Mouse (Mus musculus) v-Abl transformed pro-B cells (cell line): ENCODE results near the gene Adra2c.

ENCODE experiments used
- in situ Hi-C, 2 experiments: fragments of 400-800 bp; cut with MboI; formaldehyde crosslinking; loops; one replicate each; pipeline ENCODE4 v1.15.1; 2025; ENCODE audit not compliant: unreplicated experiment in 2 of 2

The Adra2c gene

GRCm38 (mm10) chr5:35305332-35305731, 27.2 kb downstream of the Adra2c start:
- in situ Hi-C loops, result loop anchor here in 1 of 2 experiments (25.0 kb wide), 3 partner anchors 768 to 1782 kb away; partner anchors contain the start of genes Gm1043, Mxd4 and Sh3bp2

GRCm38 (mm10) chr5:35306692-35307091, 28.6 kb downstream of the Adra2c start:
- in situ Hi-C loops, result loop anchor here in 1 of 2 experiments (25.0 kb wide), 3 partner anchors 769 to 1781 kb away; partner anchors contain the start of genes Gm1043, Mxd4 and Sh3bp2

DNA sequence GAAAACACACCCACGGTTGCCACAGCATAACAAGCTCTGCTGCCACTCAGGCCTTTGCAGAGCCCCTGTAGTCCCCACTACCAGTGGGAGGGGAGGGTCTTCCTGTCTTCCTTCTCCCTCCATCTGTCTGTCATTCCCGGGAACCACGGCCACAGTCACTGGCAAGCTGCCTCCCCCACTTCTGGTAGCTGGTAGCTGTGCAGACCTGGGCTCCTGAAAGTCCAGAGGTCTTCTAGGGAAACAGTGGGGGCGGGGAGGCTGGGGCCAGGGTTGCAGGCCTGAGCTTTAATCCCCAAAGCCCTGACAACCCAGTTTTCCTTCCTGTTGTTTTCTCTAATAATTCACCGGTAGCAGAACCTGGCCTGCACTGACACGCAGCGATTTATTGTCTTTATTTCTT, 31.7 kb downstream of the Adra2c start:
- in situ Hi-C loops, result loop anchor here in 1 of 2 experiments (25.0 kb wide), 3 partner anchors 773 to 1777 kb away; partner anchors contain the start of genes Gm1043, Mxd4 and Sh3bp2

GRCm38 (mm10) chr5:35311738-35312250, 33.7 kb downstream of the Adra2c start:
- in situ Hi-C loops, result loop anchor here in 1 of 2 experiments (25.0 kb wide), 3 partner anchors 774 to 1776 kb away; partner anchors contain the start of genes Gm1043, Mxd4 and Sh3bp2

DNA sequence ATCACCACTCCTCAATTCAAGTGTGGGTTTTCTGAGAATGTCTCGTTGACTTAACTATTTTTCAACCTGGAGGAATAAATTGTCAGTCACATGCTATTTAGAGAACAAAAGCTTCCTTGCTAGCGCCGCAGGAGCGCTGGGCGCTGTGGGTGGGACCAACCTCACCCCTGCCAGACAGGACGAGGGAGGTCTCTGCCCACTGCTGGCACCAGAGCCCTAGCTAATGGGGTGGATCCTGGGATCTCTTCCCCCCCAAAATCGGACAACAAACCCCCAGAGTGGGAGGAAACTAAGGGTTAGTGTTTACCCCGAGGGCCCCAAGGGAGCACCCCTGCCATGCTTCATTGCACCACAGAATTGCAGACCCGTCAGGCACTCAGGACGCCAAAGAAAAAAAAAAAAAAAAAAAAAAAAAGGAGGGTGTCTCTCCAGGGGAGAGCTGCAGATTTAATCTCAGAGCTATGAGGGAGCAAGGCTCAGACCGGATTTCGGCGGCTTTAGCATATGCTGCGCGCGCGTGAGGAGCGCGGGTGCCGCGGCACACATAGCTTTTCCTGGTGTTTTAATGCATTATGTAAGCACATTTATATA, 35.2 kb downstream of the Adra2c start:
- in situ Hi-C loops, result loop anchor here in 1 of 2 experiments (25.0 kb wide), 3 partner anchors 776 to 1774 kb away; partner anchors contain the start of genes Gm1043, Mxd4 and Sh3bp2

DNA sequence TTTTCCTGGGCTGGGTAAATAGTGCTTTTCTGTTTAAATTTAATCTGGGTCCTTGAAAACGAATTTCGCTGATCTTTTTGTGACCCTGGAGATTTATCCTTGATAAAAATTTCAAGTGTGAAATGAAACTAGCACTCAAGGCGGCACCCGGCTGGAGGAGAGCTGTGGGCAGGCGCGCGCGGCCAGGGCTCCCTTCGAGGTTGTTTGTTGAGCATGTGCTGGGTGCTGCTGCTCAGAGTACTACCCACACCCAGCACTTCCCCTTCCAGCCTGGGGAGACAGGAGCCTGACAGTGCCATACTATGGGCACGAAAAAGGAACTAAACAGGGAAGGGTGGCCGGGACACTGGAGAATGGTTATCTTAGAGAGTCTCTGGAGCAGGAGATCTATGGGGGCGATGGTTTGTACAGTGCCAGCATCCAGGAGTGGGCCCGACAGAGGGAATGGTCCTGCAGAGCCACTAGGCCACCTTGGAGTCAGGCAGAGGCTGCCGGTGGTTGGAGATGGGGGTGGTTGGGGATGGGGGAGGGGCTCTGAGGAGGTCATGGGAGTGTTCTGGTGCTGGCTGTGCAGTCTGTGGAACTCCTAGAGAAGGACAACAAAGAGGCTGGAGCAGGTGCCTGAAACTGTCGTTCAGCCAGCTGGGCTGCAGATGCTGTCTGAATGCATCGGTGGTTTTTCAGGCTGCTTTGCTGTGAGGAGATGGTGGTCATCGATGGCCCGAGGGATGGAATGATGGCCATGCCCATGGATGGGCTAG, 35.9 kb downstream of the Adra2c start:
- in situ Hi-C loops, result loop anchor here in 1 of 2 experiments (25.0 kb wide), 3 partner anchors 777 to 1773 kb away; partner anchors contain the start of genes Gm1043, Mxd4 and Sh3bp2

GRCm38 (mm10) chr5:35314629-35315028, 36.5 kb downstream of the Adra2c start:
- in situ Hi-C loops, result loop anchor here in 1 of 2 experiments (25.0 kb wide), 3 partner anchors 777 to 1773 kb away; partner anchors contain the start of genes Gm1043, Mxd4 and Sh3bp2

DNA sequence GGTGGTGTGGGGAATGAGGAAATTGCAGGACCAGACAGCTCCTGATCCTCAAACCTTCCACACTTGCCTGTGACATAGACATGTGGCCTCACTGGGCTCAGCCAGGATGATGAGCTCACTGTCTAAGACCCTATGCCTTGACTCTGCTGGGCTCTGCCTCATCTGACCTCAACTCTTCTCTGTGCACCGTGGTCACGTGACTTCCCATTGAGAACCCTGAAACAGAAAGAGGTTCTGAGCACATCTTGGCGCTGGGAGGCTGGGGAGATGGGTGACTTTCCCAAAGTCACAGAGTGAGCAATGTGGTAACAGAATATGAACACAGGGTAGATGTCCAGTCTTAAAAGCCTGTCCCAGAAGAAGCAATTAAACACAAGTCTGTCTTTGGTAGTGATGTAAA, 37.1 kb downstream of the Adra2c start:
- in situ Hi-C loops, result loop anchor here in 1 of 2 experiments (25.0 kb wide), 3 partner anchors 778 to 1772 kb away; partner anchors contain the start of genes Gm1043, Mxd4 and Sh3bp2

DNA sequence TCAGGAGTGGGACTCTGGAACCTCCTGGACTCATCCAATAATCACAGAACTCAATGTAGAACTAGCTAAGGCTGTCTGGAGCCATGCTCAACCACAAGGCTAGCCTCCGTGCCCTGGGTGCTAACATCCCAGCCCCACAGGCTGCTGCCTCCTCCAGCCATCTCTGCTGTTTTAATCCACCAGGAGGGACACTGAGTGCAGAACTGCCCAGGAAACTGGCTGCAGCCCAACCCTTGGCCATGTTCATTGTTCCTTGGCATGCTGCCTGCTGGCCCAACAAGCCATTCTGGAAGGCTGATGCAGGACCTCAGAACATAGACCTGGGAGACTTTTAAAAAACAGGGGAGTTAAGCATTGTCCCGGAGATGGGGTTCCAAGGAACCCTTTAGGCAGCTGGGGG, 42.5 kb downstream of the Adra2c start:
- in situ Hi-C loops, result loop anchor here in 1 of 2 experiments (25.0 kb wide), 3 partner anchors 783 to 1767 kb away; partner anchors contain the start of genes Gm1043, Mxd4 and Sh3bp2

- in situ Hi-C loops, result no loop called here
Observed at GRCm38 (mm10) chr5:35330822-35331221, 52.7 kb downstream of the Adra2c start.
